Mouse (Mus musculus): Measurements from ENCODE around the gene Gm14409.
"Not testable (repeated sequence)": the region's sequence is repeated elsewhere in the genome, so short reads cannot be mapped to it uniquely, and the experiment has no call there.

DNA sequence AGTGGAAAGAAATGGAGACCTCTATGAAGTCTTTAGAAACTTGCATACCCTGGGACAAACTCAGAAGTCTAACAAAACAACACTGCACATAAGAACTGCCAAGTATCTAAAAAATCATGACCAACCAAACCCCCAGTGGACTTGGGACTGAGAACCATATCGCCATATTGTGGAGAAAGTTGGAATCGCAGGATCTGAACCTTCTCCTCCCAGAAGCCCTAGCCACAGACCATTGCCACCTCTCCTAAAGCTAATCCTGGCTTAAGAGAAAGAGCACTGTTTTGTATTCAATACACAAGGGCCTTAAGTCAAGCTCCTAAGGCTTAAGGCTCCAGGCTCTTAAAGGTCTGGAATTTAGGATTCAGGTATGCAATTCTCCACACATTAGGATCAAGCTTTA is 19.4 kb downstream of the Gm14409 start:
- TF ChIP-seq CTCF (IDR thresholded peaks at IDR 0.05; ENCODE audit: borderline replicate concordance, insufficient read depth, low read depth, low read length); POLR2A (IDR thresholded peaks at IDR 0.05; ENCODE audit: borderline replicate concordance, insufficient read depth, low read length): not testable (repeated sequence)
